Mouse (Mus musculus) heart, embryonic 16.5 days (tissue): ENCODE measurements at regions not wholly inside any gene's neighbourhood (a gene's known extent, or its start where the extent isn't known, plus 50 kb on each side); places are given as distances from the start of the nearest gene placed in this dataset.
A peak's percentile ranks its signal among the peaks of the same experiment; 100 is the strongest.

Source experiments
- ATAC-seq: fragments of 200-750 bp; cut with Nextera tagmentation; replicated peaks from 2 replicates; pipeline ENCODE4 v1.8.0; 2017; ENCODE audit warnings: moderate number of reproducible peaks; ENCODE audit not compliant: insufficient read depth, low FRiP score; ENCODE audit errors: extremely low read depth
- H3K27ac ChIP-seq: fragments of 300-500 bp; sonication (generic); 2 replicates; pipeline ENCODE4 v1.5.1; 2014; ENCODE audit warnings: mild to moderate bottlenecking, low read length, control low read depth, moderate library complexity
- H3K27me3 ChIP-seq: fragments of 300-500 bp; sonication (generic); 2 replicates; pipeline ENCODE4 v1.6.1; 2014; ENCODE audit warnings: low read length, mixed read lengths; ENCODE audit not compliant: control insufficient read depth, insufficient read depth
- H3K36me3 ChIP-seq: fragments of 300-500 bp; sonication (generic); 2 replicates; pipeline ENCODE4 v1.6.1; 2014; ENCODE audit not compliant: control insufficient read depth, insufficient read depth
- H3K4me1 ChIP-seq: fragments of 300-500 bp; sonication (generic); 2 replicates; pipeline ENCODE4 v1.6.1; 2014; ENCODE audit warnings: low read length, mixed read lengths; ENCODE audit not compliant: control insufficient read depth, insufficient read depth
- H3K4me2 ChIP-seq: fragments of 300-500 bp; sonication (generic); 2 replicates; pipeline ENCODE4 v1.6.1; 2014; ENCODE audit warnings: low read depth, mild to moderate bottlenecking, control low read depth, low read length
- H3K4me3 ChIP-seq: fragments of 300-500 bp; sonication (generic); 2 replicates; pipeline ENCODE4 v1.5.1; 2014; ENCODE audit warnings: mild to moderate bottlenecking, control low read depth, low read length
- H3K9ac ChIP-seq: fragments of 300-500 bp; sonication (generic); 2 replicates; pipeline ENCODE4 v1.6.1; 2014; ENCODE audit warnings: low read length, control low read depth
- H3K9me3 ChIP-seq: fragments of 300-500 bp; sonication (generic); replicated peaks from 2 replicates; pipeline ENCODE4 v1.6.1; 2016; ENCODE audit warnings: low read length; ENCODE audit not compliant: control insufficient read depth
- WGBS: fragments of 180-500 bp; shearing (Covaris S2); extraction: QIAGEN DNeasy Blood & Tissue Kit; methylation state at CpG from one replicate; pipeline ENCODE4 v1.1.7; 2014; 5-methylcytosine and 5-hydroxymethylcytosine counted together

DNA sequence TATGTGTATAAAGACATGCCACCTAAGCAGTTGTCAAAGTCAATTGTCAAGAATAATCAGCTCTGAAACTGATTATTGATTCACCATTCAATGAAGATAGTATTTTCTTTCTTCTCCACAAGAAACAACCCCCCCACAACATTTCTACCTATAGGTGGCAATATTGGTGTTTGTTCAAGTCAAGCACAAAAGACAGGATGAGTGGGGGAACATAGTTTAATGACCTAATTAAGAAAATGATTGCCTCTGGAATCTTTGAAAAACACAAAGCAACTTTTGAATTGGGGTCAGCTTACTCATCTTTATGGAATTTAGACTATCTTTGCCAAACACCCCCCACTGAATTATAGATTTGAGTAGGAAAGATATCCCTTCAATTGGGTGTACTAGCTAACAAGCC, 194.8 kb upstream of the Emcn start:
- Histone ChIP-seq H3K4me2 (no peak overlapping the region), H3K9me3 (no peaks in the 10 kb centered on the region), H3K4me1 (no peaks in the 10 kb centered on the region), H3K9ac (no peak overlapping the region), H3K27ac (no peak overlapping the region), H3K27me3 (no peaks in the 10 kb centered on the region), H3K4me3 (no peak overlapping the region), H3K36me3 (no peaks in the 10 kb centered on the region)
- ATAC-seq: no peak

DNA sequence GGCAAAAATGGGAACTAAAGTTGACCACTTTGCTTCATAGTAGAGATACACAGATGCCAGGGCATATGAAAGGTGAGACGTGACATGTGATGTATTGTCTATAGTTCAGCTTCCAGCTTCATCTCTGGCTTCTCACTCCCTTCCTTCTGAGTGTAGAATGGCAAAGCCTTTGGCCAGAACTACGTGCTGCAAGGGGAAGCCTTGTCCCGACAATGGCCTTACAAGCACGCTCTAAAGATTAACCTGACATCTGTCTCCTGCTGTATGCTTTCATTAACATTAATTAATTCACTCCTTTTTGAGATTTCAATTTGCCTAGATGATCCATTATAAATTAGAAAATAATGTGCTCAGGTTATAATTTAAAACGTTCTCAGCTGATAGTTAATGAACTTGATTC, 193.5 kb upstream of the Emcn start:
- no peaks in the 10 kb centered on the region for H3K27me3 ChIP-seq
- no peaks in the 10 kb centered on the region for H3K36me3 ChIP-seq
- no peak for ATAC-seq
- no peaks in the 10 kb centered on the region for H3K4me1 ChIP-seq
- no peak overlapping the region for H3K27ac ChIP-seq
- H3K4me2 ChIP-seq: no peak overlapping the region
- 78% methylated on average over 5 of the region's 5 CpGs for WGBS
- H3K9ac ChIP-seq: no peak overlapping the region
- H3K9me3 ChIP-seq: no peaks in the 10 kb centered on the region
- no peak overlapping the region for H3K4me3 ChIP-seq

DNA sequence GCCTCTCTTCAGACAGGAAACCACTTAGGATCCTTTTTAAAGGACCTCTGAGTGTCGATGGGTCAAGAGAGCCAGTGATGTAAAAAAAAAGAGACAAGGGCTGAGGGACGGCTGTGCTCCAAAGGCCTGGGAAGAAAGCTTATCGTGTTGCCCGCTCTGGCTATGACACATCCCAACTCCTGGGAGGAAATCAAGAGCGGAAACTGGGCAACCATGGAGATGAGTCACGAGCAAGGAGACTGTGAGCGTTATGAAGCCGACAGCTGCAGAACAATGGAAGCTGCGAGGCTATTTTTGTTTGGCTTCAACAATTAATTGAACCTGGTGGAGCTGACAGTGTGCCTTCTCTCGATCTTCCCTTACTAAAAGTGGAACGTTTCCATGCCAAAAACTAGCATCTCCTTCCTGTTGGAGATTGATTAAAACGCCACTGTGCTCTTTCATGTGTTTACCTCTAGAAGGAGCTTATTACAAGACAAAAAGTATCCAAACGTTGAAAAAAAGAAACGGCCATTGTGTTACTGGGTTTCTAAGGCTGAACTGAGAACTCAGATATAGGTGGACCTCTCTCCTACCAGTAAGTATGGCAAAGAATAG, 190.4 kb upstream of the Emcn start:
- no peaks in the 10 kb centered on the region for H3K36me3 ChIP-seq
- no peaks in the 10 kb centered on the region for H3K27me3 ChIP-seq
- no peak overlapping the region for H3K4me3 ChIP-seq
- no peaks in the 10 kb centered on the region for H3K9me3 ChIP-seq
- H3K4me2 ChIP-seq: peak overlapping the region; percentile 4; the same call in 1 of the 2 replicates
- ATAC-seq: peak; percentile 78
- no peak overlapping the region for H3K9ac ChIP-seq
- H3K27ac ChIP-seq: peak overlapping the region; percentile 56
- no peaks in the 10 kb centered on the region for H3K4me1 ChIP-seq
- WGBS: 32% methylated on average over 14 of the region's 14 CpGs

DNA sequence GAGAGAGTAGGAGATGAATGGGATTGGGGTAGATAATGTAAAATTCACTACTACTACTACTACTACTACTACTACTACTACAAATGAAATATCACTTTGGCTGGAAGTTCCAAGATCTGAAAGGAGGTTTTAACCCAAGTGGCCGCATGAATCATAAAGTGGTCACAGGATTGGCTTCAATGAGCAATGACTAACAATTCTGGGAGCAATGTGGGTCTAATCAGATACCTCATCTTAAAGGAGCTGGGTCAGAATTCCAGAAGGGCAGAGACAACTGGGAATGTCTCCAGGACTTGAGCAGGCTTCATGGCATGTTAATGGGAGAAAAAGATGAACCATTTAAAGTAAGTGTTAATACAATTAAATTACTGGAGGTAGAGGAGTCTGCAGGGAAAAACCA, 189.4 kb upstream of the Emcn start:
- no peak overlapping the region for H3K27ac ChIP-seq
- H3K27me3 ChIP-seq: no peaks in the 10 kb centered on the region
- no peaks in the 10 kb centered on the region for H3K4me1 ChIP-seq
- no peaks in the 10 kb centered on the region for H3K9me3 ChIP-seq
- no peak overlapping the region for H3K4me2 ChIP-seq
- no peak overlapping the region for H3K9ac ChIP-seq
- no peak for ATAC-seq
- H3K4me3 ChIP-seq: no peak overlapping the region
- no peaks in the 10 kb centered on the region for H3K36me3 ChIP-seq
- WGBS: 72% methylated on average over 1 of the region's 1 CpGs

DNA sequence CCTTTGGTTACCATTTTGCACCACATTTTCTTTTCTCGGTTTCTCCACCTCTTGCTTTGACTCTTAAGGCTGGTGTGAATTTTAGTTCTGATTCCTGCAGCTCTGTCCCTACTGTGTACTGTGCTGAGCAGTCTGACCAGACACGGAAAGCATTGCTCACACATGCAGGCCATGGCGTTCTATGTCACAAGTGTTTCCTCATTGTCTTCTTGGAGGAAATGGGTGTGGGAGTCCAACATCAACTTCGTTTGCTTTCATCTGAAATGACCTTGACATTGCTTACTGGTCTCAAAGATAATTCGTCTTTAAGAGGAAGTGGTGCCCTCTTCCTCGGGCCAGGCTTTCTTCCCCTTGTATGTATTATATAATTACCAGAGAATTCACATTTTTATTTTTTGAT, 187.6 kb upstream of the Emcn start:
- H3K9ac ChIP-seq: no peak overlapping the region
- no peaks in the 10 kb centered on the region for H3K27me3 ChIP-seq
- no peaks in the 10 kb centered on the region for H3K4me1 ChIP-seq
- H3K36me3 ChIP-seq: no peaks in the 10 kb centered on the region
- no peak overlapping the region for H3K4me3 ChIP-seq
- H3K27ac ChIP-seq: no peak overlapping the region
- ATAC-seq: no peak
- no peaks in the 10 kb centered on the region for H3K9me3 ChIP-seq
- 64% methylated on average over 6 of the region's 6 CpGs for WGBS
- no peak overlapping the region for H3K4me2 ChIP-seq

DNA sequence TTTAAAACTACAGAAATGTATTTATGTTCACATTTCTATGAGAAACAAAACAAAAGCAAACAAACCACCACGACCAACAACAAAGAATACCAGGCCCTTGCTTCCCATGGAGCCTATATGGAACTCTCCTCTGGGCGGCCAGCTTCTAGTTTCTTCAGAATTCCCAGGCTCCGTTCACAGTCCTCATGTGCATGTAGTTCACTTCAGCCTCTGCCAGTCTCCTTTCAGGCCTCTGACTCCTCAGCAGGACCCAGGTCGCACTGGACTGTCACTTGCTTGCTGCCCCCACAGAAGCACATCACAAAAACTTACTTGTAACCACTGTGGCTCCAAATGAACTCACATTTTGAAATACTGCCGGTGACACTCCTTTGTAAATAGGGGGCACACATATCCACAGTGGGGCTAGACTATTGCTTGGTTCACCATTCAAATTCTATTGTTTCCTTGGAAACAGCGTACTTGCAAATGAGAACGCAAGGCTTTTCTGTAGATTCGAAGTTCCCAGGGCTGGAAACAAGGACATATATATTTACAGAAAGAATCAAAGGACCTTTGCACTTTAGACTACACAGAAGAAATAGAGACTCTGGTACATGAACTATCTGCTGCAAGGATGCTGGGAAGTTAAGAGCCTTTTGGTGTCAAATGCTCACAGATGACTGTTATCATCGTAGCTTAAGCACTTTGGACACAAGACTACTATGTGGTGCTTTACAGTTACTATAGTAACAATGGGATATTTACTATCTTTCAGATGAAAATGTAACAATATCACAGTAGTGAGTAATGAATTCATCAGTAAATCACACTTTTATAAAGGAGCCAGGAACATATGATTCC, 186.4 kb upstream of the Emcn start:
- no peak overlapping the region for H3K4me3 ChIP-seq
- H3K4me1 ChIP-seq: no peaks in the 10 kb centered on the region
- H3K9me3 ChIP-seq: no peaks in the 10 kb centered on the region
- H3K27ac ChIP-seq: no peak overlapping the region
- H3K9ac ChIP-seq: no peak overlapping the region
- H3K36me3 ChIP-seq: no peaks in the 10 kb centered on the region
- H3K4me2 ChIP-seq: no peak overlapping the region
- H3K27me3 ChIP-seq: no peaks in the 10 kb centered on the region
- WGBS: 81% methylated on average over 9 of the region's 9 CpGs
- no peak for ATAC-seq

DNA sequence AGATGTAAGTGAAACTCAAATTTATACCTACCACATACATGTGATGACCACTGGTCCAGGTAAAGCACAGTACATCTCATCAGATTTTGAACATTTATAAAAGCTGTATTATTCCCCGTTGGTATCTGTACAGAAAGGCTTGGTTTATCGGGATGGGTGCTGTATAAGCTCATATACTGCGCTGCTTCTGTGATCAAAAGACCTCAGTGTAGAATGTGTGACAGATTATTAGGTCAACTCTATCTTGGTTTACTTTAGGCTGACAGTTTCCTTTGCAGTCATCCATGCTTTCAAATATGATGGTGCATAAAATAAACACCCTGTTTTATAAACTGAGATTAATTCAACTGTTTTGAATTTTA, 185.8 kb upstream of the Emcn start:
- no peaks in the 10 kb centered on the region for H3K27me3 ChIP-seq
- H3K36me3 ChIP-seq: no peaks in the 10 kb centered on the region
- ATAC-seq: no peak
- H3K9ac ChIP-seq: no peak overlapping the region
- no peaks in the 10 kb centered on the region for H3K4me1 ChIP-seq
- 86% methylated on average over 3 of the region's 3 CpGs for WGBS
- H3K4me3 ChIP-seq: no peak overlapping the region
- no peaks in the 10 kb centered on the region for H3K9me3 ChIP-seq
- no peak overlapping the region for H3K27ac ChIP-seq
- no peak overlapping the region for H3K4me2 ChIP-seq

DNA sequence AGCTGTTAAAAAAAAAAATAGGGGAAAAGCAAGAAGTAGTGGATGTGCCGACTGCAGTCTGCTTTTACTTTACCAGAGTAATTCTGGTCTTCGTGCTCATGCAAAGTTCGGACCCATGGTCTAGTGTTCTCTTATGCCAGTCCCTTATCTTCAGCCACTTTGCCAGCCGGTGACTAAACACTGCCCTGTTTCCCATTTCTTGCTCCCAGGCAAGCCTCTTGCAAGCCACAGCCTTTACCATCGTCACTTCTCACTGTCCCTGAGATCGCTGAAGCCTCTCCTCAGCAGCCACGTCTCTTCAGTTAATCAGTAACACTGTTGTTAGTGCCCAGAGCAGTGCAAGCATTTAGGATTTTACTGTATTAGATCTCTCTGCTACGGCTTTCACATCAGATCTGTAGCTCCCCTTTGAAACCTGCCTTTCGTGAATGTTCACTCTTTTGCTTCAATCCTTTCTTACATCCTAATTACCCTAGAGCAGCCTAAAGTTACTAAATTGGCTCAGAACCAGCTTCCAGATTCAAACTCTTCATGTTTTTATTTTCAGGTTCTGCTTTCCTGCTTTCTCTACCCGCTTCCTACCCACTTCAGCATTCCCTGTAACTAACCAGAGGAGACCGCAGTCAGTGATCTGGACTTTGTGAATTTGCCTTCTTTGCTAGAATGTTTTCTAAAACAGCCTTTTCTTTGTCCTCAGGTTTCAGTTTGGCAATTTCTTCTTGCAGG, 184.5 kb upstream of the Emcn start:
- WGBS: 42% methylated on average over 11 of the region's 11 CpGs
- Histone ChIP-seq H3K9me3 (no peaks in the 10 kb centered on the region), H3K4me2 (peak overlapping the region; percentile 41), H3K36me3 (no peaks in the 10 kb centered on the region), H3K9ac (no peak overlapping the region), H3K27me3 (no peaks in the 10 kb centered on the region), H3K4me3 (no peak overlapping the region), H3K4me1 (no peaks in the 10 kb centered on the region), H3K27ac (no peak overlapping the region)
- ATAC-seq: no peak

DNA sequence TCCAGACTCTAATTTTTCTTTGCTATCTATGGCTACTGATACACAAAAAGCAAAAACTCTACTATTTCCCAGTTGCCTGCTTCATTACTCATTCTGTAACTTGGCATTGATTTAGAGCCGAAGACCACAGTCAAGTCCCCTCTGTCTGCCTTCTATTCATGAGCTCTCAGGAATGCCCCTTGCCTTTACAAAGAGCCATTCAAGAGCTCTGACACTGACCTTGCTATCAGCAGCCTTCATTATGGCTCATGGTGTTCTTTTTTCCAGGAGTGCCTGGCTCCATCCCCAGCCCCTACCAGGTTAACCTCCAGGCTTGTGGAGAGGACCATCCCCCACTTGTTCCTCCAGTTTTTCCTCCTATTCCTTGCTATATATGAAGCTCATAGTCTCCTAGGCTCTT, 151.8 kb upstream of the Emcn start:
- no peak for ATAC-seq
- Histone ChIP-seq H3K27me3 (no peaks in the 10 kb centered on the region), H3K9me3 (no peaks in the 10 kb centered on the region), H3K4me3 (no peak overlapping the region), H3K4me1 (no peaks in the 10 kb centered on the region), H3K9ac (no peak overlapping the region), H3K36me3 (no peaks in the 10 kb centered on the region), H3K27ac (no peak overlapping the region), H3K4me2 (no peak overlapping the region)
- 45% methylated on average over 1 of the region's 1 CpGs for WGBS
